Mouse (Mus musculus): ENCODE data around the gene Gosr1.
A peak's percentile ranks its signal among the peaks of the same experiment; 100 is the strongest.
"Not testable (repeated sequence)": the region's sequence is repeated elsewhere in the genome, so short reads cannot be mapped to it uniquely, and the experiment has no call there.

The Gosr1 gene

GRCm38 (mm10) chr11:76763053-76763740 is at the start of gene Gosr1:
Gene Gosr1 (minus strand): TSS chr11:76763579.
- DNase-seq: peak; percentile 93

GRCm38 (mm10) chr11:76810706-76811495 is 47.5 kb upstream of the Gosr1 start:
- DNase-seq: peak; percentile 38

DNA sequence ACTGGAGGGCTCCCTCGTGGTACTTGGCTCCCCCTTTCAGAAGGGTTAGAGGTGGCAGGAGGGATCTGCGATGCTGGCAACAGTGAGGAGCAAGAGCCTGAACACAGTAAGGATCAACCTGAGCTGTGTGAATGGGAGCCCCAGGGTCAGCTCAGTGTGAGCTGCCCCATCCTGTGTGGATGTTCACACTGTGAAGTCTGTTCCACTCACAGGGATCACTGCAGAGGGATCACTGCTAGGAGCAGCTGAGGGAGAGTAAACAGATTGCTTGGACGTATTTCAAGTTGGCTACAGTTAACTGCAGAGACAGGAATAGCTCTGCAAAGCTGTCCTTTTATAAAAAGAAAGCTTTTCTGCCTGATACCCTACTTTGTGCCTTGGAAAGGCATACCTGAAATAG is 46.1 kb upstream of the Gosr1 start:
- peak; percentile 7 for DNase-seq

DNA sequence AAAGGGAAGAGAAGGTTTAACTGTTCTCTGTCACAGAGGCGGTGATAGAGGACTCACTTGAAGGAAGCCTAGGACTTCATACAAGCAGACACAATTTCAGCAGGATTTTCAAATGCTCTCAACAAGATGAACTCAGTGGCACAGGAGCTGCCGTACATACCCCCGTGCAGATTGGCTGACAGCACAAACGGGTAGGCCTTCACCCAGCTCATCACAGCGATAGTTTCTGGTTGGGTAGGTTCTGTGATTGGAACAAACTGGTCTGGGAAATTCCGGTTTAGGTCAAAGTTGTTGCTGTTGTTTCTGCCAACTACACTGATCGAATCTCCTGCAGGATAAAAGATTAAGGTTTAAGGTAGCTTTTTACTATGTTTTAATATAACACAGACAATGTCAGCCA is 45.2 kb upstream of the Gosr1 start:
- DNase-seq: no peak

- no peak for DNase-seq
Measured at GRCm38 (mm10) chr11:76807007-76807679, 43.8 kb upstream of the Gosr1 start.

- DNase-seq: no peak
Measured at GRCm38 (mm10) chr11:76806026-76806425, 42.6 kb upstream of the Gosr1 start.

DNA sequence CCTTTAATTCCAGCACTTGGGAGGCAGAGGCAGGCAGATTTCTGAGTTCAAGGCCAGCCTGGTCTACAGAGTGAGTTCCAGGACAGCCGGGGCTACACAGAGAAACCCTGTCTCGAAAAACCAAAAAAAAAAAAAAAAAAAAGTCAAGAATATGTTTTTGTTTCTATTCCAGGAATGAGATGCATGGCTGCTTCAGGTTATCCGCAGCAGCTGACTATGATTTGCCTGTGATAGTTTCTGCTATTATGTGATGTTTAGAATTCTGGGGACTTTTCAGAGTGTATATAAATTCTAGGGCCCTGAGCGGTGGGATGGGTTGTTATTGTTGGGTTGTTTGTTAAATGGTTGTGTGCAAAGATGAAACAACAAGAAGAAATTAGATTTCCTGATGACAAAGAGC is 41.7 kb upstream of the Gosr1 start:
- DNase-seq: not testable (repeated sequence)

DNA sequence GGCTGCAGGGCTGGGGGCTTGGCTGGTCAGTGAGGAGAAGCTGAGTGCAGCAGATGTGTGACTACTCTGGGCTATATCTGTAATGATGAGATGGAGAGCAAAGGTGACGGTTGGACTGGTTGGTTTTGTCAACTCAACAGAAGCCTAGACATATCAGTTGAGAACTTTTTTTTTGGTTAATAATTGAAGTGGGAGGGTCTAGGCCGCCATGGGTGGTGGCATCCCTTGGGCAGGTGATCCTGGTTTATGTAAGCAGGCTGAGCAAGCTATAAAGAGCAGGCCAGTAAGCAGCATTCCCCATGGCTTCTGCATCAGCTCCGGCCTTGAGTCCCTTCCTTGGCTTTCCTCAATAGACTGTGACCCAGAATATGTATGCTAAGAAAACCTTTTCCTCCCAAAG is 39.9 kb upstream of the Gosr1 start:
- DNase-seq: no peak

DNA sequence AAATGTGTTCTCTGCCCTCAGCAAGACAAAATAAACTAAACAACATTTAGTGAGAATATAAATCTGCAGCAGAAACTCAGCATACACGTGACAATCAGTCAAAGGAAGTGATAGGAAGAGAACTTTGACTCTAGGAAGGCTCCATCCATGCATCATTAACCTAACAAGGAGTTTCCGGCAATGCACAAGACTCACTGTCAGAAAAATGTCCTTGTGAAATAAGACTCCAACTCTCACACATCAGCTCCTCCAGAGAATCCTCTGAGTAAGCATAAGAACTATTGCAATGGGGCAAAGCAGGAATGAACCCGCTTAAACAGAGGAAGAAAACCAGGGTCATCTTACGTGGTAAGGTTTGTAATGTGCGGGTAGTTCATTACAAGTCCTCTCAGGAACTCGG is 33.9 kb upstream of the Gosr1 start:
- DNase-seq: no peak

DNA sequence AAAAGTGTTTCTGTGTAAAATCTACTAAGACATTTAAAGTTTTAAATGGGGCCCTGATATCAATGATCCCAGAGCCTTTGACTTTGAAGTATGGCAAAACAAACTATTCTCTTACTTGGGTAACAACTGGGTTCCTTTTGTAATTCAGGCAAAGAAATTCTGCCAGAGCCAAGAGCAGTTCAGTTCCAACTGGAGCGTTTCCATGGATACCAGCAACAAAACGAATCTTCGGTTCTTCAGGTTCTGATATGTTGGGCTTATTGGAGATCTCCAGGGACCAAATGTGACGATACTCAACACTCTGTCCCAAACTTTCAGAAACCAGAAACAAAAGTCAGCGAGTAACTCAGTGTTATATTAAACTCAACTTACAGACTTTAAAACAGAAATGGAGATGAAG is 31.9 kb upstream of the Gosr1 start:
- DNase-seq: no peak

- DNase-seq: no peak
Measured at GRCm38 (mm10) chr11:76791331-76791730, 28.0 kb upstream of the Gosr1 start.

GRCm38 (mm10) chr11:76789252-76789651 is 25.9 kb upstream of the Gosr1 start:
- peak; percentile 71 for DNase-seq

GRCm38 (mm10) chr11:76775533-76775932 is 12.2 kb upstream of the Gosr1 start:
- DNase-seq: no peak

DNA sequence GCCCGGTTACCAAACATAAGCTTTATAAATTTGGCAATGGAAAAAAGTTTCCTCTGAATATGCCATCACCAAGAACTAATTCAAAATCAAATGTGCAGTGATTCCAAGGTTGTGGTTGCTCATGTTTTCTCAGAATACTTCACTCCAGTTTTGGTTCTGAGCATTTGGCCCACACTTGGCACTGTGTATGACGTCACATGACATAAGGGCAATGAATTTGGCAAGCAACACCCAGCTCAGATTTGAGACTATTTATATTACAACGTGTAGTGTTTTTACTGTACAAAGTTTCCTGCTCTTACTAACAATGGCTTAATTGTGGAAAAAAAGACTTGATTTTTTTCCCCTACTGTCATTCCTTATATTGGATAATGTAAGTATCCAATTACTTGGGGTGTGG is 10.4 kb upstream of the Gosr1 start:
- no peak for DNase-seq

DNA sequence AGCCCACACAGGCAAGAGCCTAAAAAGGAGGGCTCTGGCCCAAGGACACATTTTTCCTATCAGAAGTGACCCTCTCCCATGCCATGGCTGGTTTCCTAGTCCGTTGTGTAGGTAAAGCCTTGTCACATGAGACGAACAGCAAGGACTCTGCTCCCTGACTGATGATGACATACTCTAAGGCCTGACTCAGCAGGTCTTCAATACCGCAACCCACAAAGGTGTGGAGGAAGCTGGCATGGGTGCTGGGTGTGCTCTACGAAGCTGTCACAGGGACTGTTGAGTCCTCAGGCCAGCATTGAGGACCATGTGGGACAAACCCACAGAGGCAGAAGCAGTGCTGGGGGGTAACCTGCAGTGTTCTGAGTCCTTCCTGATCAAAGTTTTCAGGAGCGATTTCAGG is 7.2 kb upstream of the Gosr1 start:
- DNase-seq: no peak

DNA sequence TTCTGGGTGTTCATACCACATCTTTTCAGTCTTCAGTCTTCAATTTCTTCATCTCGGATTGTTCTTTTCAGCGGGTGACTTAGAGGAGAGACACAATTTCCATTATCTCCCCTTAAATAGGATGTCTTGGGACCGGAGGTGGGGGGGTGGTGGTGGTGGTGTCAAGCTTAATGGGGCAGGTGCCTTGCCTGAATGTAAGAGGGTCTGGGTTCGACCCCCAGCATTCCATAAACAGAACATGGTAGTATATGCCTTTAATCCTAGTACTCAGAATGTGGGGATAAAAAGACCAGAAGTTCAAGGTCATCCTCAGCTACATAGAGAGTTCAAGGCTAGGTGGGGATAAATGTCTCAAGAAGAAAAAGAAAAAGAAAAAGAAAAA is 353 bp upstream of the Gosr1 start:
- DNase-seq: no peak

GRCm38 (mm10) chr11:76752276-76752675 is 11.1 kb downstream of the Gosr1 start:
- no peak for DNase-seq

- no peak for DNase-seq
Measured at GRCm38 (mm10) chr11:76748819-76749218, 14.6 kb downstream of the Gosr1 start.

GRCm38 (mm10) chr11:76745921-76746320 is 17.5 kb downstream of the Gosr1 start:
- no peak for DNase-seq

DNA sequence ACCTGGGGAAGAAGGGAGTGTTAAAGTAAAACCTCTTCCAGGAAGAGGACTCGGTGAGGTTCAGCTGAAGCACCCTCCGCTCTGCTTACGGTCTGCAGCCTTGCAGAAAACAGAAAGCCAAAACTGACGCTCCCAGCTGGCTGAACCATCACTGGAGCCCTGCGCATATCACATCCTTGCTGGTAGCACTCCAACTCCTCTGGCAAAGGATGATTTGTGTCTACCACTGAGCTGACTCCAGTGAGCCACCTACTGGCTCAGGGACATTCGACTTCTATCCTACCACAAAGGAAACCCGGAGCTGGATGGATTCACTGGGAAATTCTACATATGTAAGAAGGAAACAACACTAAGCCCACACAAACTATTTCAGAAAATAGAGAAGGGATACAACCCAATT is 18.8 kb downstream of the Gosr1 start:
- DNase-seq: peak; percentile 41

- DNase-seq: peak; percentile 24
Measured at GRCm38 (mm10) chr11:76742511-76742910, 20.9 kb downstream of the Gosr1 start.

GRCm38 (mm10) chr11:76739125-76739524 is 24.3 kb downstream of the Gosr1 start:
- DNase-seq: peak; percentile 33

DNA sequence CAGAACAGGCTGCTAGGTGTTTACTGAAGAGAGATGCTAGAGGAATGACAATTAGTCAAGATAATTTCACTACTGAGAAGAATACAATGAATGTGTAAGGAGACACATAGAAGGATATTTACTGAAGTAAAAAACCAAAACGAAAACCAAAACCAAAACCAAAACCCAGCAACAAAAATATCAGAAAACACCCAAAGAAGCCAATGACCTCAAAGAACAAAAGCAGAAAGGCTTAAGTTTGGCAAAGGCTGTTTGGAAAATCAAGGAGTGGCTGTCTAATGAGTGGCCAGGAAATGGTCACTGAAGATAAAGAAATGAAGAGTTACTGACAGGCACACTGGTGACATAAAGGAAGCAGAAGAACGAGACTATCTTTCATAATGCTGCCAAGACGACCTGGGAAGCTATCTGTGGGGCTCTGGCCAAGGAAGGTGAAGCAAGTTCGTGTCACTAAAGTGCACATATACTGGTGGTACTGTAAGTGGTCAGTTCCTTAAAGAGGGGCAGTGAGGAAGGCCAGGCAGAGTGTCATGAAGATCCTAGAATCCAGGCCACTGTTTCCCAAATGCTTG is 27.5 kb downstream of the Gosr1 start:
- DNase-seq: no peak

DNA sequence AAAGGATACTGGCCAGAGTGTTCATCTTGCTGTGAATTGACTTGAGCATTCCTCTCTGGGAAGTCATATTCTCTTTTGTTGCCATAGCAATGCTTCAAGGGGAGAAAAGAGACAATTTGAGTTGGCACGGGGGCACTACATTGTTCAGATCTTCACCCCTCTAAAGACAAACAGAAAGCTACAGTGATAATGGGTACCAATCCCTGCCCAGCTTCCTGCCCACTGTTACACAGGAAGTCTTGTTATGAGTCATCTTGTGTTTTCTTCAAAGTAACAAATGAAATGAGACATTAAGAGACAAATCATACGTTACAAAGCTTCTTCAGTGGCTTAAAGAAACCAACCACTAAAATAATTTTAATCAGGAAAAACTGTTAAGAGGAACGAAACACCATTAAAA is 28.8 kb downstream of the Gosr1 start:
- DNase-seq: no peak

All from lung, postnatal 14 days (tissue).